9 mouse cellular contexts compared by ENCODE assay signal in the genomic region with DNA sequence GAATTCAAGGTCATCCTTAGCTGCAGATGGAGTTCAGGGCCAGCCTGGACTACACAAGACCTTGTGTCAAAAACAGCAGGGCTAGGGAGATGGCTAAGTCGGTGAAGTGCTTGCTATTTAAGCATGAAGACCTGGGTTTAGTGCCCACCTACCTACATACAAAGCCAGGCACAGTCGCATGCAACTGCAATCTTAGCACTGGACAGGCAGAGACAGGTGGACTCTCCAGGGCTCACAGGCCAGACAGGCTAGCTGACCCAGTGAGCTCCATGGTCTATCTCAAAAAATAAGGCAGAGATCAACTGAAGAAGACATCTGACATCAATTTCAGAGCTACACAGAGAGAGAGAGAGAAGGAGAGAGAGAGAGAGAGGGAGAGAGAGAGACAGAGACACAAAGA. TPM values are rescaled to one million over a fixed set of nuclear protein-coding genes. Genes with fewer than 3 reads are reported as not detected.
A peak's percentile ranks its signal among the peaks of the same experiment; 100 is the strongest.
DNase-seq lines count a peak whose midpoint lies in the region; ATAC-seq and TF ChIP-seq lines count a peak whose summit lies in the region.
"Had no signal": no experiment of that assay in that cellular context is flagged by ENCODE, and none has a peak within 500 bp of the region (broad histone marks: within the 10 kb centered on the region; RNA-seq: fewer than 3 reads in every experiment).

No protein-coding gene starts in this region.

- 0 out of 2 replicates have a peak overlapping the region, but pooled peaks have one; percentile 13 for H3K4me3 ChIP-seq in hindbrain, embryonic 10.5 days
- H3K4me3 ChIP-seq in hindbrain, embryonic 11.5 days (ENCODE audit: low read depth, low read length) = no peak overlapping the region
- H3K4me3 ChIP-seq in forebrain, embryonic 15.5 days = no peak overlapping the region
- no peak overlapping the region for H3K4me3 ChIP-seq in limb, embryonic 15.5 days
- H3K4me3 ChIP-seq in kidney, embryonic 14.5 days (ENCODE audit: low read length) = no peak overlapping the region
- H3K4me3 ChIP-seq in left cerebral cortex, adult 2 months = no peak overlapping the region
- H3K4me3 ChIP-seq: megakaryocyte, embryonic 14.5 days had no signal

- peaks cover 70% of the 10 kb centered on the region for H3K4me1 ChIP-seq in hindbrain, embryonic 10.5 days (replicated peaks)
- no peaks in the 10 kb centered on the region for H3K4me1 ChIP-seq in hindbrain, embryonic 11.5 days (replicated peaks; ENCODE audit: control insufficient read depth, insufficient read depth, low read length)
- peaks cover 68% of the 10 kb centered on the region for H3K4me1 ChIP-seq in forebrain, embryonic 15.5 days
- H3K4me1 ChIP-seq in limb, embryonic 15.5 days = peaks cover 58% of the 10 kb centered on the region
- peaks cover 4% of the 10 kb centered on the region; the same call in 1 of the 2 replicates for H3K4me1 ChIP-seq in kidney, embryonic 14.5 days (ENCODE audit: control insufficient read depth, insufficient read depth, low read length)

- peaks cover 8% of the 10 kb centered on the region; the same call in 1 of the 2 replicates for H3K27me3 ChIP-seq in hindbrain, embryonic 10.5 days (ENCODE audit: insufficient read depth, poor library complexity, severe bottlenecking)
- H3K27me3 ChIP-seq in hindbrain, embryonic 11.5 days (ENCODE audit: control insufficient read depth, insufficient read depth, low read length) = no peaks in the 10 kb centered on the region
- H3K27me3 ChIP-seq in forebrain, embryonic 15.5 days = no peaks in the 10 kb centered on the region
- no peaks in the 10 kb centered on the region for H3K27me3 ChIP-seq in limb, embryonic 15.5 days
- no peaks in the 10 kb centered on the region for H3K27me3 ChIP-seq in kidney, embryonic 14.5 days (ENCODE audit: control insufficient read depth, insufficient read depth, low read length)

- 0 out of 2 replicates have a peak, but pooled peaks cover 4% of the 10 kb centered on the region for H3K36me3 ChIP-seq in hindbrain, embryonic 10.5 days
- H3K36me3 ChIP-seq in hindbrain, embryonic 11.5 days (ENCODE audit: control insufficient read depth, insufficient read depth, low read length) = no peaks in the 10 kb centered on the region
- no peaks in the 10 kb centered on the region for H3K36me3 ChIP-seq in forebrain, embryonic 15.5 days
- no peaks in the 10 kb centered on the region; the same call in 1 of the 2 replicates for H3K36me3 ChIP-seq in limb, embryonic 15.5 days
- H3K36me3 ChIP-seq in kidney, embryonic 14.5 days (ENCODE audit: control insufficient read depth, insufficient read depth, low read length) = no peaks in the 10 kb centered on the region

- no peaks in the 10 kb centered on the region for H3K9me3 ChIP-seq in hindbrain, embryonic 10.5 days
- no peaks in the 10 kb centered on the region for H3K9me3 ChIP-seq in hindbrain, embryonic 11.5 days (ENCODE audit: control insufficient read depth, low read length)
- H3K9me3 ChIP-seq in forebrain, embryonic 15.5 days = no peaks in the 10 kb centered on the region
- H3K9me3 ChIP-seq in limb, embryonic 15.5 days = no peaks in the 10 kb centered on the region
- no peaks in the 10 kb centered on the region for H3K9me3 ChIP-seq in kidney, embryonic 14.5 days (ENCODE audit: control insufficient read depth, low read length)
- H3K9me3 ChIP-seq: megakaryocyte, embryonic 14.5 days had no signal

- TF ChIP-seq CTCF in left cerebral cortex, adult 2 months (IDR thresholded peaks at IDR 0.05) = no peak

- ATAC-seq in hindbrain, embryonic 11.5 days (ENCODE audit: low FRiP score) = no peak
- ATAC-seq in forebrain, embryonic 15.5 days (replicated peaks) = no peak
- ATAC-seq in limb, embryonic 15.5 days (ENCODE audit: insufficient number of reproducible peaks, low FRiP score, low TSS enrichment, low read depth) = no peak
- no peak for ATAC-seq in kidney, embryonic 14.5 days (ENCODE audit: low FRiP score, low TSS enrichment)

- intact Hi-C loops in left cerebral cortex, adult 2 months (cut with DNase I) = no loop called here

- no peak overlapping the region for H3K9ac ChIP-seq in hindbrain, embryonic 11.5 days (ENCODE audit: low read depth, low read length)
- peak overlapping the region; percentile 20; the same call in 1 of the 2 replicates for H3K9ac ChIP-seq in forebrain, embryonic 15.5 days (replicated peaks)
- no peak overlapping the region for H3K9ac ChIP-seq in limb, embryonic 15.5 days
- H3K9ac ChIP-seq in kidney, embryonic 14.5 days (ENCODE audit: low read depth, low read length) = no peak overlapping the region

- H3K4me2 ChIP-seq in hindbrain, embryonic 11.5 days (replicated peaks; ENCODE audit: low read depth, low read length) = no peak overlapping the region
- peak overlapping the region; percentile 78; the same call in 1 of the 2 replicates for H3K4me2 ChIP-seq in forebrain, embryonic 15.5 days (replicated peaks)
- no peak overlapping the region for H3K4me2 ChIP-seq in limb, embryonic 15.5 days
- H3K4me2 ChIP-seq in kidney, embryonic 14.5 days (replicated peaks; ENCODE audit: low read depth, low read length) = no peak overlapping the region

- peak; percentile 28 to 49 for DNase-seq in cerebellum, postnatal 14 days
- no peak for DNase-seq in cerebellum, postnatal 4 days (ENCODE audit: low spot score in 2 of 2)
- no peak for DNase-seq in hindbrain, embryonic 10.5 days (ENCODE audit: low spot score)
- DNase-seq in hindbrain, embryonic 11.5 days (ENCODE audit: low spot score) = no peak
- no peak for DNase-seq in left cerebral cortex, adult 2 months (ENCODE audit: extremely low spot score in 1 of 2, low spot score in 2 of 2)

- 86% methylated on average over 2 of the region's 2 CpGs for WGBS in hindbrain, embryonic 10.5 days
- WGBS in hindbrain, embryonic 11.5 days = 88% methylated on average over 2 of the region's 2 CpGs
- 76% methylated on average over 2 of the region's 2 CpGs for WGBS in forebrain, embryonic 15.5 days
- WGBS in limb, embryonic 15.5 days = 69% methylated on average over 2 of the region's 2 CpGs
- 90% methylated on average over 2 of the region's 2 CpGs for WGBS in kidney, embryonic 14.5 days

- 0 out of 2 replicates have a peak overlapping the region, but pooled peaks have one; percentile 9 for H3K27ac ChIP-seq in hindbrain, embryonic 10.5 days
- no peak overlapping the region for H3K27ac ChIP-seq in hindbrain, embryonic 11.5 days (ENCODE audit: low read depth, low read length)
- peak overlapping the region; percentile 77 for H3K27ac ChIP-seq in forebrain, embryonic 15.5 days (replicated peaks)
- 0 out of 2 replicates have a peak overlapping the region, but pooled peaks have one; percentile 22 for H3K27ac ChIP-seq in limb, embryonic 15.5 days
- H3K27ac ChIP-seq in kidney, embryonic 14.5 days (ENCODE audit: low read depth, low read length) = no peak overlapping the region
- no peak overlapping the region for H3K27ac ChIP-seq in left cerebral cortex, adult 2 months

RNA-seq across cellular contexts. Expression of a gene that starts 15.2 kb away (rescaled TPM):
- 21.4 and 21.8 TPM in 2 replicates for polyA plus RNA-seq in hindbrain, embryonic 10.5 days (2016; fragmentation: Nextera tagmentation; extraction: Ambion mirVana)
- 25.2 and 31.0 TPM in 2 replicates for polyA plus RNA-seq in hindbrain, embryonic 11.5 days (2014; fragmentation: Nextera tagmentation; extraction: Ambion mirVana)
- 24.7 and 26.9 TPM in 2 replicates for polyA plus RNA-seq in forebrain, embryonic 15.5 days (2015; fragmentation: Nextera tagmentation; extraction: Ambion mirVana)
- 13.9 and 14.1 TPM in 2 replicates for polyA plus RNA-seq in limb, embryonic 15.5 days (2015; fragmentation: Nextera tagmentation; extraction: Ambion mirVana)
- polyA plus RNA-seq in kidney, embryonic 14.5 days (2014; fragmentation: Nextera tagmentation; extraction: Ambion mirVana) = 5.7 and 10.3 TPM in 2 replicates
- total RNA-seq in left cerebral cortex, adult 2 months (2021) = 10 to 100 TPM; 79.4 to 80.7 TPM

RNA-seq across cellular contexts. Expression of a gene that starts 22.2 kb away (rescaled TPM):
- 1.5 and 2.5 TPM in 2 replicates for polyA plus RNA-seq in hindbrain, embryonic 10.5 days (2016; fragmentation: Nextera tagmentation; extraction: Ambion mirVana)
- polyA plus RNA-seq in hindbrain, embryonic 11.5 days (2014; fragmentation: Nextera tagmentation; extraction: Ambion mirVana) = 1.3 and 1.7 TPM in 2 replicates
- polyA plus RNA-seq in forebrain, embryonic 15.5 days (2015; fragmentation: Nextera tagmentation; extraction: Ambion mirVana) = 1.4 and 1.5 TPM in 2 replicates
- polyA plus RNA-seq in limb, embryonic 15.5 days (2015; fragmentation: Nextera tagmentation; extraction: Ambion mirVana) = 5.6 and 6.7 TPM in 2 replicates
- polyA plus RNA-seq in kidney, embryonic 14.5 days (2014; fragmentation: Nextera tagmentation; extraction: Ambion mirVana) = 8.7 and 9.3 TPM in 2 replicates
- total RNA-seq in left cerebral cortex, adult 2 months (2021) = 1 to 10 TPM; 2.8 to 3.2 TPM

RNA-seq across cellular contexts. Expression of a gene that starts 27.0 kb away (rescaled TPM):
- 6.6 and 7.5 TPM in 2 replicates for polyA plus RNA-seq in hindbrain, embryonic 10.5 days (2016; fragmentation: Nextera tagmentation; extraction: Ambion mirVana)
- polyA plus RNA-seq in hindbrain, embryonic 11.5 days (2014; fragmentation: Nextera tagmentation; extraction: Ambion mirVana) = 5.9 and 7.4 TPM in 2 replicates
- polyA plus RNA-seq in forebrain, embryonic 15.5 days (2015; fragmentation: Nextera tagmentation; extraction: Ambion mirVana) = 13.1 and 14.1 TPM in 2 replicates
- 123 and 265 TPM in 2 replicates for polyA plus RNA-seq in limb, embryonic 15.5 days (2015; fragmentation: Nextera tagmentation; extraction: Ambion mirVana)
- 15.7 and 20.6 TPM in 2 replicates for polyA plus RNA-seq in kidney, embryonic 14.5 days (2014; fragmentation: Nextera tagmentation; extraction: Ambion mirVana)
- 100 to 1,000 TPM; 118 to 125 TPM for total RNA-seq in left cerebral cortex, adult 2 months (2021)

RNA-seq across cellular contexts. Expression of a gene that starts 28.0 kb away (rescaled TPM):
- 0.65 and 0.71 TPM in 2 replicates for polyA plus RNA-seq in hindbrain, embryonic 10.5 days (2016; fragmentation: Nextera tagmentation; extraction: Ambion mirVana)
- 1.9 and 2.4 TPM in 2 replicates for polyA plus RNA-seq in hindbrain, embryonic 11.5 days (2014; fragmentation: Nextera tagmentation; extraction: Ambion mirVana)
- polyA plus RNA-seq in forebrain, embryonic 15.5 days (2015; fragmentation: Nextera tagmentation; extraction: Ambion mirVana) = 1.4 TPM in 1 of 2 replicates, not detected in the other
- 39.0 and 104 TPM in 2 replicates for polyA plus RNA-seq in limb, embryonic 15.5 days (2015; fragmentation: Nextera tagmentation; extraction: Ambion mirVana)
- polyA plus RNA-seq in kidney, embryonic 14.5 days (2014; fragmentation: Nextera tagmentation; extraction: Ambion mirVana) = 0.72 and 1.0 TPM in 2 replicates
- 1 to 10 TPM; 1.4 to 1.5 TPM for total RNA-seq in left cerebral cortex, adult 2 months (2021)

RNA-seq across cellular contexts. Expression of a gene that starts 43.9 kb away (rescaled TPM):
- 11.4 and 13.5 TPM in 2 replicates for polyA plus RNA-seq in hindbrain, embryonic 10.5 days (2016; fragmentation: Nextera tagmentation; extraction: Ambion mirVana)
- polyA plus RNA-seq in hindbrain, embryonic 11.5 days (2014; fragmentation: Nextera tagmentation; extraction: Ambion mirVana) = 13.4 and 15.5 TPM in 2 replicates
- 10.9 and 11.0 TPM in 2 replicates for polyA plus RNA-seq in forebrain, embryonic 15.5 days (2015; fragmentation: Nextera tagmentation; extraction: Ambion mirVana)
- 9.3 TPM in 2 replicates for polyA plus RNA-seq in limb, embryonic 15.5 days (2015; fragmentation: Nextera tagmentation; extraction: Ambion mirVana)
- polyA plus RNA-seq in kidney, embryonic 14.5 days (2014; fragmentation: Nextera tagmentation; extraction: Ambion mirVana) = 11.1 and 11.5 TPM in 2 replicates
- total RNA-seq in left cerebral cortex, adult 2 months (2021) = 1 to 10 TPM; 4.6 to 4.8 TPM

Comparison
In these comparisons a context has a peak if more than half of its experiments do, and no peak if none do; other contexts are left out.
1. DNase-seq: peak in cerebellum, postnatal 14 days (2 of 2); none in cerebellum, postnatal 4 days (0 of 2), hindbrain, embryonic 10.5 days (single experiment), hindbrain, embryonic 11.5 days (single experiment) and left cerebral cortex, adult 2 months (0 of 2).
2. H3K27ac ChIP-seq: peak in hindbrain, embryonic 10.5 days (single experiment), forebrain, embryonic 15.5 days (single experiment) and limb, embryonic 15.5 days (single experiment); none in hindbrain, embryonic 11.5 days (single experiment), kidney, embryonic 14.5 days (single experiment) and left cerebral cortex, adult 2 months (single experiment).